Mouse (Mus musculus) cerebellum, adult (tissue): ENCODE measurements around the gene Derl3.

Experiments used
- ATAC-seq: cut with Nextera tagmentation; 2 replicates; pipeline ENCODE4 v1.9.2; 2017; ENCODE audit warnings: mild to moderate bottlenecking, moderate library complexity, mixed read lengths; ENCODE audit not compliant: insufficient number of reproducible peaks, low FRiP score, low TSS enrichment

Gene Derl3

GRCm38 (mm10) chr10:75904391-75904790 lies 11.2 kb downstream of the Derl3 start:
- no peak for ATAC-seq

GRCm38 (mm10) chr10:75906882-75907281 lies 13.7 kb downstream of the Derl3 start:
- no peak for ATAC-seq

GRCm38 (mm10) chr10:75910698-75911097 lies 17.5 kb downstream of the Derl3 start:
- no peak for ATAC-seq

GRCm38 (mm10) chr10:75913013-75913589 lies 19.9 kb downstream of the Derl3 start:
- ATAC-seq, result no peak

GRCm38 (mm10) chr10:75915557-75915956 lies 22.3 kb downstream of the Derl3 start:
- no peak for ATAC-seq

- no peak for ATAC-seq
Observed at GRCm38 (mm10) chr10:75916840-75917239, 23.6 kb downstream of the Derl3 start.

- ATAC-seq, result no peak
Observed at GRCm38 (mm10) chr10:75919026-75919425, 25.8 kb downstream of the Derl3 start.

GRCm38 (mm10) chr10:75921026-75921725 lies 28.0 kb downstream of the Derl3 start, which contains the start of gene Smarcb1:
TSS of gene Smarcb1 (minus strand) at chr10:75921617.
- ATAC-seq, result peak; percentile 88

GRCm38 (mm10) chr10:75921726-75922560 lies 28.7 kb downstream of the Derl3 start:
- ATAC-seq, result peak; percentile 52

GRCm38 (mm10) chr10:75924324-75924723 lies 31.1 kb downstream of the Derl3 start:
- no peak for ATAC-seq

- ATAC-seq, result no peak
Observed at GRCm38 (mm10) chr10:75926396-75926795, 33.2 kb downstream of the Derl3 start.

GRCm38 (mm10) chr10:75930304-75930703 lies 37.1 kb downstream of the Derl3 start:
- ATAC-seq, result no peak

GRCm38 (mm10) chr10:75931311-75931710 lies 38.1 kb downstream of the Derl3 start:
- no peak for ATAC-seq

GRCm38 (mm10) chr10:75932081-75932678 lies 39.0 kb downstream of the Derl3 start:
- no peak for ATAC-seq

- no peak for ATAC-seq
Observed at GRCm38 (mm10) chr10:75932891-75933290, 39.7 kb downstream of the Derl3 start, which contains the start of gene Chchd10. TSS of gene Chchd10 (plus strand) at chr10:75933130.

- ATAC-seq, result no peak
Observed at GRCm38 (mm10) chr10:75934991-75935390, 41.8 kb downstream of the Derl3 start.

GRCm38 (mm10) chr10:75935680-75936541 lies 42.7 kb downstream of the Derl3 start, which contains the start of gene Mmp11:
TSS of gene Mmp11 (minus strand) at chr10:75936496.
- peak; percentile 88 for ATAC-seq

GRCm38 (mm10) chr10:75936909-75937667 lies 43.9 kb downstream of the Derl3 start:
- ATAC-seq, result no peak
